Mouse (Mus musculus) layer of hippocampus, adult 8-10 months (tissue): ENCODE measurements around the gene Cnot2. TPM values are rescaled to one million over a fixed set of nuclear protein-coding genes. Genes with fewer than 3 reads are reported as not detected.

ENCODE experiments used
- DNase-seq, 2 experiments: peaks; one replicate each; pipeline ENCODE4 v3.0.0; 2022; ENCODE audit warnings: low spot score in 2 of 2
- total RNA-seq, 4 experiments: library from RNA; stranded (reverse); gene quantifications; 2 replicates each; pipeline ENCODE4 v1.2.4; 2022

The Cnot2 gene
- total RNA-seq, 4 experiments from 2014 or later = 63.9 to 92.1 (median 72.4) TPM

DNA sequence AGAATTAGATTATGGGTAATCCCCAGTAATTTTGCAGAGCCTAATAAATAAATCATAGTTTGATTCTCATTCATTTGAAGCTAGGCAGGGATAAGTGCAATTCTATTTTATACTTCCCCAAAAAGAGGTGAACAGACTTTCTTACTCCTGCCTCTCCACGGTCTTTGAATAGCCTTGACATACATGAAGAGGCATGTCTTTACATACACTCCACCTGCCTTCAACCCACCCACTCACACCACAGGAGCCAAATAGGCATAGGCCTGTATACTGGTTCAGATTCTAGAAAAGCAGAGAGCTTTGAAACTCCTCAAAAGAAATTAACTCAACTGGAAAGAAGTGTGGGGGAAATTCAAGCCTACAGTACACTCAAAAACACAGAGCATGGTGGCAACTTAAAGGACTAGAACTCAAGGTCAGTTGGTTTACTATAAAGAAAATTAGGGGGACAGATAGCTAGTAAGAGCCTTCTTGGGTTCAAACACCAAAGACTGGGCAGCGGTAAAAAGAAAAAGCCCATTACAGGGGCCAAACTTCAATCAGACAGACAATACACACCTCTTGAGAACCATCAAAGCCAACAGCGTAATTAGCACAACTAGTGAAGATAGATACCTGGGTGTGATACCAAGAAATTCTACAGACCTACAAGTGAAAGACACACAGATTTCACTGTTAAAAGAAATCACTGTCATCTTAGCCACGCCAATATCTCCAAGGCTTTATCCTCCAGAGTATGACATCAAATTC is 18.4 kb downstream of the Cnot2 start:
- DNase-seq = no peak

DNA sequence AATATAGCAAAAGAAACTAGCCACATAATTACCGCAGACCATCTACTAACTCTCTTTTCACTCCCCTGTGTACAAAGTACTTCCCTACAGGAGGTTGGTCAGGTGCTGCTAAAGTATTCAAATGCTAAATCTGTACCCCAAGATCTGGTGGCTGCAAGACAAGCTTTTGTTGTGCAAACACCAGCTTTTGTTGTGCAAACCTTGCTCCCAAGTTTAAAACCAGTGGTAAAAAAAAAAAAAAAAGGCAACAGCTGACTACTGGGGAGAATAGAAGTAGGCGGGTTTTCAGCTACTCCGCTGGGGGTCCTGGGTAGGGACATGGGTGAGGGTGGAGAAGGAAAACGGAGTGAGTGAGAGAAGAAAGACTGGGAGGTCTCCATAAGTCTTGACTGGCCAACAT is 19.1 kb downstream of the Cnot2 start:
- DNase-seq = no peak

GRCm38 (mm10) chr10:116559171-116559570 is 22.1 kb downstream of the Cnot2 start:
- DNase-seq = no peak

DNA sequence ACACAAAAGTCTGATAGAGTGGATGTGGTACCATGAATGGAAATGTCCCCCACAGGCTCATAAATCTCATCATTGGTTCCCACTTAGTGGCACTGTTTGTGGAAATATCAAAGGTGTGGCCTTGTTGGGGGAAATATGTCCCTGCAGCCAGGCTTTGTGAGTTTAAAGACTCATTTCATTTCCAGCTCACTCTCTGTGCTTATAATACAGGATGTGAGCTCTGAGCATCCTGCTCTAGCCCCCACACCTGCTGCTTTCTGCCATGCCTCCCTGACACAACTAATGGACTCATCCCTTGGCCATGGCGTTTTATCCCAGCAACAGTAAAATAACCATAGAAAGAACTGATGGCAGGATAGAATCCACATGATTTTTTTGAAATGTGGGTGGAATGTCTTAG is 24.1 kb downstream of the Cnot2 start:
- DNase-seq = no peak

GRCm38 (mm10) chr10:116554434-116554833 is 26.9 kb downstream of the Cnot2 start:
- DNase-seq = no peak

DNA sequence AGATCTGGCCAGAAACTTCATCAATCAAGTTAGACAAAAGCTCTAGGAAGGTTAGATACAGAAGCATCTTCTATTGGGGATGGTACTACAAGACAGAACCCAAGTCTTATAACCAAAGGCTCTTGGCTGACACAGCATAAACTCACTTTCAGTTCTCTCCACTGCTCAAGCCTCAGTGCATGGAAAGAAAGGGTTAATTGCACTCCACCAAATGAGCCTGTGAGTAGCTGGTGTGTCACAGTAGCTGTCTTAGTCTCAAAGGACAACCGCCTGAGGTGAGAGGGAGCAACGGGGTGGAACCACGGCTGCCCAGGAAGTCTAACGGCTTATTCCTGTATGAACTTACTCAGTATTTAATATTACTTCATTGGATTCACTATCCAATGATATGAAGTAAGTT is 33.4 kb downstream of the Cnot2 start:
- no peak for DNase-seq

DNA sequence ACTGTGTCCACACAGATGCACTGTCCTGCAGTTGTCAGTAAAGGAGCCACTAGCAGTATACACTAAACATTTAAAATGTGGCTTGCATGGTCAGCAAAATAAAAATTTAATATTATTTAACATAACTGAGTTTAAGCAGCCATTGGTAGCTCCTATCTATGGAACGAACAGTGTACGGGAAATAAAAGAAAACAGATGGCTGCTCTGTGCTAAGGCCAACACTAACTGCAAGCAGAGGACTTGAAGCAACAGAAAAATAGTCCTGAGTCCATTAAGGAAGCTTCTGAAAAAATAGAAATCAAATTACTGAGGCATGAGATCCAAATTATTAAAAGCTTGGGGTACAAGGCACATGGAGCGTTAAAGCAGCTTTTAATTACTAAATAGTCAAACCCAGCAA is 35.1 kb downstream of the Cnot2 start:
- DNase-seq = no peak

DNA sequence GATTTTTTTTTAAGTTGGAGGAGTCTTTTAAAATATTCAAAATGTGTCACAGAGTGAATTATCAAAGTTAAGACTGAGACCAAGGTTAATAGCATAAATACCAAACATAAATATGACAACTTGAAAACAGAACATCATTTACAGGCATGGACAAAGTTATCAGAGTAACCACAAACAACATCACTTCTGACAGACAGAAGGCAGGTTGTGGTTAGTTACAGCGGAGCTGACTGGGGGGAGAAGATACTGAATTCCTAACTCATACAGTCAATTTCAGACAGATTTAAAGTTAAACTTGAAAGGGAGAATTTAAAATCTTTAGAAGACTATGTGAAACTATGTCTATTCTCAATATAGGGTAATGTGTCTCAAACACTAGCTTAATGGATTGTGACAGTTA is 38.2 kb downstream of the Cnot2 start:
- no peak for DNase-seq

GRCm38 (mm10) chr10:116540750-116541149 is 40.6 kb downstream of the Cnot2 start:
- DNase-seq = no peak

DNA sequence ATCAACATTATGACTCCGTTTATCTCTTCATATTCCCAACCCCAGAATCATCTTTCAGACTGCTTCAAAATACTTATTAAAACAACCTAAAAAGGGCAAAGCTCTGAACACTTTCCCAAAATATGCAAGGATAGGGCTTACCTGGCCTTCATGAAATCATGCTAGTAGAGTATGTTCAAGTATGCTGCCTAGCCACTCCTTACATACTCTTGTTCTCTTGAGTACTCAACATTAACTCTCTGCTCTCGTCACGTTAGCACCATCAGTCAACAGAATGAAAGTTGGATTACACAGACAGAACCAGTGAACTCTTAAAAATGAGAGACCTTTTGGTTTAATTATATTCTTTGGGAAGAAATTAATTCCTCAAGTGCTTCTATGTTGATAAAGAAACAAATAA is 43.8 kb downstream of the Cnot2 start:
- DNase-seq = no peak

DNA sequence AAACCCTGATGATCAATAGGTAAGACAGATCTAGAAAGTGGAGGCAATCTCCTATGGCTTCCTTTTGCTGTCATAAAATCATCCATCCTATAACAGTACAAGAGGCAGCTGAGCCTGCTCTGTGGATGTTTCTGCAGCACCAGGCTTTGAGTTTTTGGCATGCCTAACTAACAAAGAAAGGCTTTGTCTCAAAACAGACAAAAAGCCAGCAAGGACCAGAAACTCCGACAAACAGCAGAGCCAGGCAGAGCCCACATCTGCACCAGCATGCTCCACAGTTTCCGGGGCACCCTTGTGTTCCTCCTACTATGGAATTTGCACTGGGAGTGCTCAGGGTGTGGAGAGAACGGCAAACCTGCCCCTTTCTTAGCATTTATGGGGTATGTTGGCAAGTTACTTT is 47.0 kb downstream of the Cnot2 start:
- DNase-seq = no peak

GRCm38 (mm10) chr10:116532561-116532960 is 48.8 kb downstream of the Cnot2 start:
- no peak for DNase-seq

GRCm38 (mm10) chr10:116531063-116531462 is 50.2 kb downstream of the Cnot2 start:
- DNase-seq = no peak

DNA sequence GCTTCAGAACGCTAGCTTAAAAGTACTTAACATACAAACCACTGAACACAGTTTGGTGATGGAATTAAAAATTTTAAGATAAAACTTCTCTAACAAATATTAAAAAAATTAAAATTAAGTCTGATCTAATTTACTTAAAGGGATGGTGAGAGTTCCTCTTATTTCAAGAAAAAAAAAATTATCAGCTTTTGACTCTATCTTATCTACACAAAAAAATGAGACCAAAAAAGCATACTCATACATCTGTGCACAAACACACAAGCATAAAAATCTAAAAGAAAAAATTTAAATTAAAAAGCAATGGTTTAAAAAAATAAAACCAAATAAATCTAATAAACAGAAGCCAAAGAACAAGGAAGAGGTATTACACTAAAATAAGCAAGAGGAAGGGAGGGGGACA is 61.7 kb downstream of the Cnot2 start:
- DNase-seq = no peak

- DNase-seq = no peak
Measured at GRCm38 (mm10) chr10:116515590-116515989, 65.7 kb downstream of the Cnot2 start.

DNA sequence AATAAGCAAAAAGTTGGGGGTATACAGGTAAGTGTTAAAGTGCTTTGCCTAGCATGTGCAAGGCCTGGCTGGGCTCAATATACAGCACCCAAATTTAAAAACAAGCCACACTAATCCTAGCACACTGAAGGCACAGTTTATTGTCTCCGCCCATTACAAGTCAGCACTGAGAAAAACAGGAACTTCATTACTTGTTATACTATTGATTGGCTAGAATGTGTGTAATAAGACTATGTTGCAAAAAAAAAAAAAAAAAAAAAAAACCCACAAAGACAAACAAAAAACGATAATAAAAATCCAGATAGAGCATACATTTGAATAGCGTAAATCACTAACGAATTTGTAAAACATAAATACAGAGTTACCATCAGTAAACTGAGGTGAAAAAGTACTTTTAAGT is 66.2 kb downstream of the Cnot2 start:
- no peak for DNase-seq

GRCm38 (mm10) chr10:116513254-116513635 is 68.1 kb downstream of the Cnot2 start:
- DNase-seq = no peak

DNA sequence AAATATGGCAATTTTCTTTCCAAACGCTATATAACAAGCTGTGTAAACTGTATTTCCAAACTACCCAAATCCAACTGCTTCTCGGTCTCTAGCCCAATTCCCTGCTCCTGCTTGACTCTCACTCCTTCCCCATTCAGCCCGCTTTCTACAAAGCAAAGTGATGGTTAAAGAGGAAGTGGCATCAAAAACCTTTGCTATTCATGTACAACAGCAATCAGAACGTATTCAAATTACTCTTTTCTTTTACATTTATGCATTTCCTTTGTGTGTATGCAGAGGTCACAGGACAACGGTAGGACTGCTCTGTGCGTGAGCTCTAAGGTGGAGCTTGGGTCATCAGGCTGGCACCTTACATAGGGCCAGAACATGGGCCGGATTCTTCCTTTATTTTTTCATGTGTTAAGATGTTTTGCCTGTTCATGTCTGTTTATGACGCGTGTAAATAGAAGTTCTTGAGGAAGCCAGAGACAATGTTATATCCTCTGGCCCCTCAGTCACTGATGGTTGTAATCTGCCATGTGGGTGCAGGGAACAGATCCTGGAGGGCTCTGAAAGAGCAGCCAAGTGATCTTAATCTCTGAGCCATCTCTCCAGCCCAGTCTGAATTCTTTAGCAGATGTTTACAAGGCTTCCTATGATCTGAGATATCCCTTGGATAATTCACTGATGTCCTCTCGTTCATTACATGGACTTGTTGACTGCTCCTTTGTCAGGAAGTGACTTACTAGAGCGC is 68.6 kb downstream of the Cnot2 start:
- DNase-seq = no peak

GRCm38 (mm10) chr10:116505303-116506014 is 75.9 kb downstream of the Cnot2 start:
- DNase-seq = no peak

GRCm38 (mm10) chr10:116492768-116493167 is 88.5 kb downstream of the Cnot2 start:
- DNase-seq = no peak

DNA sequence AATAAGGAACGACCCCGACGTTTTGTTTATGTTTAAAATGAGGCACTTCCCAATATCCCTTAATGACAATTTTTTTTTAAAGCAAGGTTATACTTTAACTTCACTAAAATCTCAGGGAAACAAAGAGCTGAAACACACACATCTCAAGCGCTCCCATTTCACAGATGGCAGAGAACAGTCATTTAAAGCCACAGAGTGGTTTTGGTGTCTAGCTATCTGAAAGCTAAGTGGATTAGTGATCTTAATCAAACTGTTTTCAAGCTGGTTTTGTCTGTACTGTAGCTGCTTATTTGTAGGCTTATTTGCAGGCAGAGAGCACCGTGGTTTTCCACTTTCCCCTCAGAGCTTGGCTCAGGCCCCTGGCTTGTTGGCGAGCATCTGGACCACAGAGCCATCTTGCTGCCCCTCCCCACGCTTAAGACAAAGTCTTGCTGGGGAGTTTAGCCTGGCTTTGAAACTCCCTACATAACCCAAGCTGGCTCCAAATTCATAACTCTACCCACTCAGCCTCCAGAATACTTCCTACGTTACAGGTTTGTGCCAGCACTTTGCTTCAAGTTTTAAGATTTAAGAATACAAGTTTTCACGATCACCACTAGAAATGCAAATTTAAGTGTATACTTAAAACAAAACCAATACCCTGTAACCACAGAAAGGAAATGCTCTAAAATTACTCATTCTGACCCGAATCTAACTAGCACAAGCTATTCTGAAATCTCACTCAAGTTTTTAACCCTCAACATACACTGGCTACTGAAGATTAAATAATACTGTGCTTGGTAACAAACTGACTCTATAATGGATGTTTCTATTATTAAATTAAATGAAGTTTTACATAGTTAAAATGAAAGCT is 94.2 kb downstream of the Cnot2 start:
- DNase-seq = no peak
